8 mouse cellular contexts compared by ENCODE assay signal in genomic region chr12:105034130-105034769, GRCm38 (mm10). TPM values are rescaled to one million over a fixed set of nuclear protein-coding genes. Genes with fewer than 3 reads are reported as not detected.
DNase-seq lines count a peak whose midpoint lies in the region; ATAC-seq lines count a peak whose summit lies in the region.

No protein-coding gene starts in this region.

- H3K27me3 ChIP-seq in heart, embryonic 12.5 days (replicated peaks), result no peaks in the 10 kb centered on the region
- H3K27me3 ChIP-seq in embryonic facial prominence, embryonic 10.5 days (replicated peaks; ENCODE audit: low read depth, poor library complexity, severe bottlenecking), result no peaks in the 10 kb centered on the region
- no peaks in the 10 kb centered on the region for H3K27me3 ChIP-seq in intestine, embryonic 15.5 days (replicated peaks)
- H3K27me3 ChIP-seq in midbrain, embryonic 16.5 days (ENCODE audit: control insufficient read depth, insufficient read depth, low read depth, low read length), result no peaks in the 10 kb centered on the region

- 21% methylated on average over 14 of the region's 14 CpGs for WGBS in heart, embryonic 12.5 days
- 77% methylated on average over 14 of the region's 14 CpGs for WGBS in embryonic facial prominence, embryonic 10.5 days
- 65% methylated on average over 14 of the region's 14 CpGs for WGBS in intestine, embryonic 15.5 days
- 78% methylated on average over 14 of the region's 14 CpGs for WGBS in midbrain, embryonic 16.5 days

- H3K4me3 ChIP-seq in heart, embryonic 12.5 days, result peak overlapping the region; percentile 79
- peak overlapping the region; percentile 86 for H3K4me3 ChIP-seq in embryonic facial prominence, embryonic 10.5 days
- peak overlapping the region; percentile 89; the same call in 1 of the 2 replicates for H3K4me3 ChIP-seq in intestine, embryonic 15.5 days (replicated peaks)
- no peak overlapping the region for H3K4me3 ChIP-seq in midbrain, embryonic 16.5 days (ENCODE audit: low read depth, low read length)

- peak overlapping the region; percentile 38 for H3K9ac ChIP-seq in heart, embryonic 12.5 days
- peak overlapping the region; percentile 8; the same call in 1 of the 2 replicates for H3K9ac ChIP-seq in intestine, embryonic 15.5 days
- no peak overlapping the region for H3K9ac ChIP-seq in midbrain, embryonic 16.5 days (ENCODE audit: low read depth, low read length)

- H3K9me3 ChIP-seq in heart, embryonic 12.5 days (replicated peaks), result no peaks in the 10 kb centered on the region
- H3K9me3 ChIP-seq in embryonic facial prominence, embryonic 10.5 days, result no peaks in the 10 kb centered on the region
- no peaks in the 10 kb centered on the region for H3K9me3 ChIP-seq in intestine, embryonic 15.5 days
- H3K9me3 ChIP-seq in midbrain, embryonic 16.5 days (replicated peaks; ENCODE audit: control insufficient read depth, low read length, poor library complexity, severe bottlenecking), result no peaks in the 10 kb centered on the region

- peaks cover 52% of the 10 kb centered on the region for H3K4me1 ChIP-seq in heart, embryonic 12.5 days (replicated peaks)
- H3K4me1 ChIP-seq in embryonic facial prominence, embryonic 10.5 days, result peaks cover 43% of the 10 kb centered on the region
- H3K4me1 ChIP-seq in intestine, embryonic 15.5 days (replicated peaks), result peaks cover 37% of the 10 kb centered on the region
- peaks cover 29% of the 10 kb centered on the region for H3K4me1 ChIP-seq in midbrain, embryonic 16.5 days (ENCODE audit: control insufficient read depth, insufficient read depth, low read length)

- peak overlapping the region; percentile 87 for H3K4me2 ChIP-seq in heart, embryonic 12.5 days
- H3K4me2 ChIP-seq in intestine, embryonic 15.5 days (replicated peaks), result peak overlapping the region; percentile 72
- H3K4me2 ChIP-seq in midbrain, embryonic 16.5 days (ENCODE audit: low read length), result peak overlapping the region; percentile 87; the same call in 1 of the 2 replicates

- peak overlapping the region; percentile 69 for H3K27ac ChIP-seq in heart, embryonic 12.5 days (ENCODE audit: poor library complexity, severe bottlenecking)
- H3K27ac ChIP-seq in embryonic facial prominence, embryonic 10.5 days (replicated peaks), result peak overlapping the region; percentile 10; the same call in 1 of the 2 replicates
- H3K27ac ChIP-seq in intestine, embryonic 15.5 days, result no peak overlapping the region
- H3K27ac ChIP-seq in midbrain, embryonic 16.5 days (ENCODE audit: low read length), result no peak overlapping the region

- peak; percentile 26; the same call in 1 of the 2 replicates for ATAC-seq in heart, embryonic 12.5 days (ENCODE audit: insufficient number of reproducible peaks, low FRiP score)
- ATAC-seq in intestine, embryonic 15.5 days, result no peak
- ATAC-seq in midbrain, embryonic 16.5 days, result no peak

- H3K36me3 ChIP-seq in heart, embryonic 12.5 days, result peaks cover 17% of the 10 kb centered on the region
- H3K36me3 ChIP-seq in embryonic facial prominence, embryonic 10.5 days (replicated peaks), result peaks cover 38% of the 10 kb centered on the region
- no peaks in the 10 kb centered on the region for H3K36me3 ChIP-seq in intestine, embryonic 15.5 days
- peaks cover 6% of the 10 kb centered on the region; the same call in 1 of the 2 replicates for H3K36me3 ChIP-seq in midbrain, embryonic 16.5 days (ENCODE audit: control insufficient read depth, insufficient read depth, low read length)

- no peak for DNase-seq in heart, adult 11 months
- DNase-seq in embryonic facial prominence, embryonic 10.5 days (ENCODE audit: low spot score), result no peak
- DNase-seq in urinary bladder, postnatal 4 days (ENCODE audit: low spot score in 2 of 2), result no peak
- no peak for DNase-seq in testis, postnatal 14 days (ENCODE audit: low spot score)
- no peak for DNase-seq in Muller cell, postnatal 12 days (ENCODE audit: inconsistent ontology term)

RNA-seq across cellular contexts. Expression of gene Glrx5, which starts 1.8 kb away (rescaled TPM):
- polyA plus RNA-seq in heart, embryonic 12.5 days (2016; fragmentation: Nextera tagmentation; extraction: Ambion mirVana), result 203 and 206 TPM in 2 replicates
- 218 and 234 TPM in 2 replicates for polyA plus RNA-seq in embryonic facial prominence, embryonic 10.5 days (2016; fragmentation: Nextera tagmentation; extraction: Ambion mirVana)
- polyA plus RNA-seq in intestine, embryonic 15.5 days (2015; fragmentation: Nextera tagmentation; extraction: Ambion mirVana), result 184 and 190 TPM in 2 replicates
- polyA plus RNA-seq in midbrain, embryonic 16.5 days (2015; fragmentation: Nextera tagmentation; extraction: Ambion mirVana), result 138 and 154 TPM in 2 replicates

RNA-seq across cellular contexts. Expression of gene Syne3, which starts 24.6 kb away (rescaled TPM):
- polyA plus RNA-seq in heart, embryonic 12.5 days (2016; fragmentation: Nextera tagmentation; extraction: Ambion mirVana), result 0.19 and 0.32 TPM in 2 replicates
- polyA plus RNA-seq in embryonic facial prominence, embryonic 10.5 days (2016; fragmentation: Nextera tagmentation; extraction: Ambion mirVana), result 0.24 and 0.26 TPM in 2 replicates
- 0.50 and 0.76 TPM in 2 replicates for polyA plus RNA-seq in intestine, embryonic 15.5 days (2015; fragmentation: Nextera tagmentation; extraction: Ambion mirVana)
- 0.16 and 0.25 TPM in 2 replicates for polyA plus RNA-seq in midbrain, embryonic 16.5 days (2015; fragmentation: Nextera tagmentation; extraction: Ambion mirVana)

Comparison
In these comparisons a context has a peak if more than half of its experiments do, and no peak if none do; other contexts are left out.
1. H3K27ac ChIP-seq: peak in heart, embryonic 12.5 days (single experiment) and embryonic facial prominence, embryonic 10.5 days (single experiment); none in intestine, embryonic 15.5 days (single experiment) and midbrain, embryonic 16.5 days (single experiment).
2. Peak in every context shown above with its lines, with median percentiles within 50 percentile points of each other: H3K4me2 ChIP-seq.